Mouse (Mus musculus): Measurements from ENCODE around the gene Ppp1r12a.

GRCm38 (mm10) chr10:108284977-108285376 is 123.0 kb downstream of the Ppp1r12a start:
- TF ChIP-seq GATA2 (IDR thresholded peaks at IDR 0.05; ENCODE audit: borderline replicate concordance, low read depth, low read length): no peak
- no peak for TF ChIP-seq CTCF (IDR thresholded peaks at IDR 0.05; ENCODE audit: low read depth, low read length)
- no peak for TF ChIP-seq POLR2AphosphoS5 (IDR thresholded peaks at IDR 0.05; ENCODE audit: insufficient replicate concordance, low read depth, low read length)
- TF ChIP-seq TAL1 (conservative IDR thresholded peaks at IDR 0.05; ENCODE audit: low read depth, low read length): no peak
- TF ChIP-seq GATA1 (IDR thresholded peaks at IDR 0.05; ENCODE audit: borderline replicate concordance, low read length): no peak

Data from G1E (cell line).